Mouse (Mus musculus) ES-E14 (cell line): ENCODE results near the gene Wdr35. TPM values are rescaled to one million over a fixed set of nuclear protein-coding genes. Genes with fewer than 3 reads are reported as not detected.
A peak's percentile ranks its signal among the peaks of the same experiment; 100 is the strongest.

Experiments
- DNase-seq: peaks from one replicate; pipeline ENCODE4 v3.0.0-alpha.2; 2013; ENCODE audit warnings: low read depth, low spot score
- H3K27ac ChIP-seq: 2 replicates; pipeline ENCODE4 v1.5.1; 2012; ENCODE audit warnings: low read depth, mild to moderate bottlenecking, low read length, moderate library complexity, mixed read lengths; ENCODE audit not compliant: poor library complexity, insufficient read depth, severe bottlenecking
- H3K36me3 ChIP-seq: 2 replicates; pipeline ENCODE4 v1.6.1; 2012; ENCODE audit warnings: mild to moderate bottlenecking, low read length, moderate library complexity, mixed read lengths; ENCODE audit not compliant: control insufficient read depth, poor library complexity, insufficient read depth, severe bottlenecking
- H3K4me1 ChIP-seq, 2 experiments: fragments of 150-350 bp in 1 of 2; sonication (generic) in 1 of 2; 2 replicates each; pipeline ENCODE4 v1.6.1; 2012; ENCODE audit warnings: low read length in 2 of 2, mild to moderate bottlenecking in 1 of 2, mixed read lengths in 1 of 2; ENCODE audit not compliant: control insufficient read depth in 2 of 2, insufficient read depth in 2 of 2, poor library complexity in 1 of 2
- H3K4me3 ChIP-seq, 2 experiments: fragments of 150-350 bp in 1 of 2; sonication (generic) in 1 of 2; 2 replicates each; pipeline ENCODE4 v1.5.1; 2012; ENCODE audit warnings: low read length in 2 of 2, low read depth in 1 of 2, mild to moderate bottlenecking in 1 of 2, mixed read lengths in 1 of 2; ENCODE audit not compliant: insufficient read depth in 1 of 2, poor library complexity in 1 of 2, severe bottlenecking in 1 of 2
- H3K9ac ChIP-seq: 2 replicates; pipeline ENCODE4 v1.6.1; 2012; ENCODE audit warnings: low read depth, mild to moderate bottlenecking, low read length, mixed read lengths; ENCODE audit not compliant: poor library complexity, insufficient read depth, severe bottlenecking
- H3K9me3 ChIP-seq: fragments of 150-350 bp; sonication (generic); 2 replicates; pipeline ENCODE4 v1.6.1; 2012; ENCODE audit warnings: low read depth, mild to moderate bottlenecking, low read length; ENCODE audit not compliant: control insufficient read depth, insufficient read depth
- CHD2 ChIP-seq: IDR thresholded peaks from 2 replicates; pipeline ENCODE4 v1.6.1; 2014; ENCODE audit warnings: mild to moderate bottlenecking, low read depth, low read length, inconsistent platforms
- HCFC1 ChIP-seq: IDR thresholded peaks from 2 replicates; pipeline ENCODE4 v1.6.1; 2012; ENCODE audit warnings: low read length, inconsistent platforms, borderline replicate concordance; ENCODE audit not compliant: insufficient read depth
- MAFK ChIP-seq: IDR thresholded peaks from 2 replicates; pipeline ENCODE4 v1.6.1; 2014; ENCODE audit warnings: mild to moderate bottlenecking, low read depth, low read length, inconsistent platforms; ENCODE audit not compliant: insufficient read depth
- ZC3H11A ChIP-seq: IDR thresholded peaks from 2 replicates; pipeline ENCODE4 v1.6.1; 2012; ENCODE audit warnings: low read depth, mild to moderate bottlenecking, inconsistent platforms, low read length, borderline replicate concordance
- ZNF384 ChIP-seq: IDR thresholded peaks from 2 replicates; pipeline ENCODE4 v1.6.1; 2012; ENCODE audit warnings: low read depth, low read length, inconsistent platforms
- in situ Hi-C, 2 experiments: fragments of 600-800 bp; cut with MboI; formaldehyde crosslinking; loops; one replicate each; pipeline ENCODE4 v1.15.1; 2025; ENCODE audit warnings: low sequenced_read_pairs in 2 of 2, inconsistent platforms in 1 of 2; ENCODE audit not compliant: unreplicated experiment in 2 of 2
- total RNA-seq: library from RNA; depleted of rRNA; stranded (reverse); fragments of 300-350 nt; gene quantifications from 2 replicates; pipeline ENCODE4 v1.2.3, GENCODE M21; 2012

The Wdr35 gene
- total RNA-seq, 1 experiment: 22.3 TPM

- Histone ChIP-seq H3K36me3 (peaks cover 15% of the 10 kb centered on the region), H3K27ac (peak overlapping the region; percentile 4; the same call in 1 of the 2 replicates), H3K9me3 (no peaks in the 10 kb centered on the region), H3K4me3 (no peak overlapping the region), H3K4me1 (peaks cover 2 to 14% of the 10 kb centered on the region in 2 experiments; a peak in 2 of 4 replicates), H3K9ac (no peak overlapping the region)
- no peak for DNase-seq
- in situ Hi-C loops: no loop called here
- TF ChIP-seq CHD2 (no peak), ZNF384 (no peak), HCFC1 (no peak), MAFK (no peak), ZC3H11A (no peak)
These were observed 32.5 kb upstream of the Wdr35 start for GRCm38 (mm10) chr12:8941131-8941615.

- Histone ChIP-seq H3K9ac (no peak overlapping the region), H3K9me3 (no peaks in the 10 kb centered on the region), H3K4me1 (peaks cover 2 to 14% of the 10 kb centered on the region in 2 experiments; a peak in 2 of 4 replicates), H3K4me3 (no peak overlapping the region), H3K36me3 (peaks cover 10% of the 10 kb centered on the region), H3K27ac (peak overlapping the region; percentile 4; the same call in 1 of the 2 replicates)
- no peak for TF ChIP-seq HCFC1
- no peak for TF ChIP-seq ZC3H11A
- TF ChIP-seq ZNF384: no peak
- no peak for TF ChIP-seq CHD2
- TF ChIP-seq MAFK: no peak
- in situ Hi-C loops: no loop called here
- no peak for DNase-seq
These were observed 31.8 kb upstream of the Wdr35 start for GRCm38 (mm10) chr12:8941699-8942392.

GRCm38 (mm10) chr12:8947163-8947562, 26.5 kb upstream of the Wdr35 start:
- no peak for TF ChIP-seq ZNF384
- no peak for TF ChIP-seq CHD2
- TF ChIP-seq MAFK: no peak
- no peak for TF ChIP-seq HCFC1
- TF ChIP-seq ZC3H11A: no peak
- no peak for DNase-seq
- H3K27ac ChIP-seq: no peak overlapping the region
- in situ Hi-C loops: no loop called here
- no peaks in the 10 kb centered on the region for H3K36me3 ChIP-seq
- peak overlapping the region in 1 of 2 experiments; percentile 93; a peak in 3 of 4 replicates for H3K4me3 ChIP-seq
- H3K9ac ChIP-seq: no peak overlapping the region
- 0 out of 4 replicates have a peak, but pooled peaks cover 2 to 4% of the 10 kb centered on the region in 2 experiments for H3K4me1 ChIP-seq
- H3K9me3 ChIP-seq: no peaks in the 10 kb centered on the region

GRCm38 (mm10) chr12:8947714-8948464, 25.8 kb upstream of the Wdr35 start, which contains the start of gene Matn3:
TSS of gene Matn3 (plus strand) at chr12:8947929.
- H3K4me3 ChIP-seq: peak within 1 kb of the TSS; percentile 72 to 93
- in situ Hi-C loops: no loop called here
- no peak within 1 kb of the TSS for H3K27ac ChIP-seq
- no peaks in the 10 kb centered on the region for H3K36me3 ChIP-seq
- H3K9ac ChIP-seq: peak within 1 kb of the TSS; percentile 70
- DNase-seq: peak; percentile 49
- H3K4me1 ChIP-seq: 0 out of 4 replicates have a peak, but pooled peaks cover 0 to 3% of the 10 kb centered on the region in 2 experiments
- H3K9me3 ChIP-seq: no peaks in the 10 kb centered on the region
- TF ChIP-seq MAFK: no peak
- TF ChIP-seq CHD2: no peak
- TF ChIP-seq HCFC1: no peak
- TF ChIP-seq ZC3H11A: no peak
- TF ChIP-seq ZNF384: no peak
